Mouse (Mus musculus): ENCODE results near the gene Hoxb13.

Hoxb13 gene

DNA sequence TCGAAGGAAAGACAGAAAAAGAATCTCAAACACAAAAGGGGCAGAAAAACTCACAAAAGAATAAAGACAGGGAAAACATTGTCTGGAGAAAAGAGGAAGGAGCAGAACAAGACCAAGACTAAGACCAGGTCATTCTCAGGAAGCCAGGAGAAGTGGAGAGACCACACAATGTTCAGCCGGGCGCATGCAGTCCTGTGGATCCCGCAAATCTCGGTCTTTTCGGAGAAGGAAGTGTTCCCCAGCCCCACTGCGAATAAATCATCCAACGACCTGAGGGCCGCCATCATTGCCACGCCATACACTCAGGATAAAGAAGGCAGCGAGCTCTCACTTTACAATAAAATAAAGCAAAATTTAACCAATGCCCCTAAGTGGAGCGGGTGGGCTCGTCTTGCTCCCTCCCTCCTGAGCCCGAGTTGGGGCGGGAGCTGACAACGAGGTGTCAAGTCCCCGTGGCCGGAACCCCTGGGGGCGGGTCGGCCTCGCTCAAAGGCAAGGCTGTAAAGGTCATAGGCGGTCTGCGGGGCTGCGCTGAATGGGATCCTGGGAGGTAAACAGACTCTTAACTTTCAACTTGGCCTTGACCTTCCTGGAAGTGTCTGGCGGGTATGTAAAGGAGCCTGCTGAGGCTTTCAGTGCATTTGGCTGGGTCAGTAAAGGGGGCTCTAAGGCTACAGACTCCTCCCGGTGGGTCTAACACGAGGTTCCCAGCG, 4.2 kb upstream of the Hoxb13 start:
- DNase-seq (ENCODE audit: low spot score) = no peak

DNA sequence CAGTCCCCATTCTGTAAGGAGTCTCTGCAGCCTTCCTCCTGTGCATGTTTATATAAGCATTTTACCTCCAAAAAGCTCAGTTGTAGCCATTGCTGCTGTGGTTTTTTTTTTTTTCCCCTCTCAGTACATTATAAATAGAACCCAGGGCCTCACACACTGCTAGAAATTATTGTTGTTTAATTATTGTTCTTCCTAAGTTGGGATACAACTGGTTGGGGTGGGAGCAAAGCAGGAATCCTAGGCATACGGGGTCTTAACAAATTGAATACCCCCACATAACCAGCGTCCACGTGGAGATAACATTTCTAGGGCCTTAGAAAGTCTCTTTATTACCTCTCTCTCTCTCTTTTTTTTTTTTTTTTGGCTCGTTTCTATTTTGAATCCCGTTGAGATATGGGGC, 3.0 kb upstream of the Hoxb13 start:
- no peak for DNase-seq (ENCODE audit: low spot score)

DNA sequence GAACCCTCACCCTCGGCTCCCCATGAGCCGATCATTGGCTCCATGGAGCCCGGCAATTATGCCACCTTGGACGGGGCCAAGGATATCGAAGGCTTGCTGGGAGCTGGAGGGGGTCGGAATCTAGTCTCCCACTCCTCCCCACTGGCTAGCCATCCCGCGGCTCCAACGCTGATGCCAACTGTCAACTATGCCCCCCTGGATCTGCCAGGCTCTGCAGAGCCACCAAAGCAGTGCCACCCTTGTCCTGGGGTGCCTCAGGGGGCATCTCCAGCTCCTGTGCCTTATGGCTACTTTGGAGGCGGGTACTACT, 240 bp downstream of the Hoxb13 start:
- DNase-seq (ENCODE audit: low spot score) = no peak

DNA sequence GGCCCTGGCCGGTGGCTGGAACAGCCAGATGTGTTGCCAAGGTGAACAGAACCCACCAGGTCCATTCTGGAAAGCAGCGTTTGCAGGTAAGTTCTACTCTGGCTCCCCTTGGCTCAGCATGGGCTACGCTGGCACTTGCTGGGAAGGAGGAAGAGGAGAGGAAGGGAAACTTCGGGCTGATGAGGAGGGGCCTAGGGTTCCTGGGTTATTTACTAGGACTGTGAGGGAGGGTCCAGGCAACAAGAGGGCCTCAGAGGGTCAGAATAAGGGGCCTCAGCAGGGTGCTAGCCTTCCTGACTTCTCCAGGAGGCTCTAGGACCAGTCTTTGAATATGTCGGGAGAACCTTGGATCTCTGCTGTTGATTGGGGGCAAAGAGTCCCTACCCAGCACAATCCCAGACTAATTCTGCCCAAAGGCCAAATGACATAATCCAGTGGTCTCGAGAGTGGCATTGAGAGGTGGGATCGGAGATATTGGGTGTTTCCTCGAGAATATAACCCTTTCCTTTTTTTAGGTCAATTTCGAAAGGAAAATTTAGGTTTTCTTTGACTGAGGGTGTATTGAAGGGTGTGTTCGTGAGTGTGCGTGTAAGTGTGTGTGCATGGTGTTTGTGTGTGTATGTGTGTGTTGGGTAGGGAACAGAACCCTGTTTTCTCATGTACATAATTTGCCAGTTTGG, 985 bp downstream of the Hoxb13 start:
- no peak for DNase-seq (ENCODE audit: low spot score)

DNA sequence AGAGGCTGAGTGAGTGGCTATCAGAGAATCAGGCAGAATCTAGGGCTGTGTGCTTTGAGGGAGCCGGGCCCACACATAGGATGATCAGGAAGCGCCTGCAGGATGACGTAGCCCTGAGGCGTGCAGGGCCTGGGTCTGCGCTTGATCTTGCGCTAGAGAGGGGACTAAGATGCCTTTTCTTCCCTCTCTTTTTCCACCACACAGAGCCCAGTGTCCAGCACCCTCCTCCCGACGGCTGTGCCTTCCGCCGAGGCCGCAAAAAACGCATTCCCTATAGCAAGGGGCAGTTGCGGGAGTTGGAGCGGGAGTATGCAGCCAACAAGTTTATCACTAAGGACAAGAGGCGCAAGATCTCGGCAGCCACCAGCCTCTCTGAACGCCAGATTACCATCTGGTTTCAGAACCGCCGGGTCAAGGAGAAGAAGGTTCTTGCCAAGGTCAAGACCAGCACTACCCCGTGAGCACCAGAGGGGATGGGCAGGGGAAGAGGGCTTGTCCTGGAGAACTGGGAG, 1.7 kb downstream of the Hoxb13 start:
- no peak for DNase-seq (ENCODE audit: low spot score)

DNA sequence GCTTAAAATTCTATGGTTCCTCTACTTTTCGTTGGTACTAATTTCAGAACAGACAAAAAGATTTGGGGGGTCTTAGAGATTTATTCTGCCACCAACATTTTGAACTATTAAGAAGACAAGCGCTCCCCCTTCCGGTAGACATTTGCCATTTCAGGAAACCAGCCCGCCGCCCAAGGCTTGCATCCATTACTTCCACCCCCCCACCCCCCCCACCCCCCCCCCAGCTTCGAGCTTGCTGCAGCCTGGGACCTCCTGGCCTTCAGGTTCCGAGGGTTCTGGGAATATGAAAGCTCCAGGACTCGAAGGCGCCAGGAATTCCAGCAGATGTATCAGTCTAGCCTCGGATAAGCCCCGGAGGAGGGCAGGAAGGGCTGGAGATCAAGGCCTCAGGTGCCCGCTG, 4.5 kb downstream of the Hoxb13 start:
- no peak for DNase-seq (ENCODE audit: low spot score)

DNA sequence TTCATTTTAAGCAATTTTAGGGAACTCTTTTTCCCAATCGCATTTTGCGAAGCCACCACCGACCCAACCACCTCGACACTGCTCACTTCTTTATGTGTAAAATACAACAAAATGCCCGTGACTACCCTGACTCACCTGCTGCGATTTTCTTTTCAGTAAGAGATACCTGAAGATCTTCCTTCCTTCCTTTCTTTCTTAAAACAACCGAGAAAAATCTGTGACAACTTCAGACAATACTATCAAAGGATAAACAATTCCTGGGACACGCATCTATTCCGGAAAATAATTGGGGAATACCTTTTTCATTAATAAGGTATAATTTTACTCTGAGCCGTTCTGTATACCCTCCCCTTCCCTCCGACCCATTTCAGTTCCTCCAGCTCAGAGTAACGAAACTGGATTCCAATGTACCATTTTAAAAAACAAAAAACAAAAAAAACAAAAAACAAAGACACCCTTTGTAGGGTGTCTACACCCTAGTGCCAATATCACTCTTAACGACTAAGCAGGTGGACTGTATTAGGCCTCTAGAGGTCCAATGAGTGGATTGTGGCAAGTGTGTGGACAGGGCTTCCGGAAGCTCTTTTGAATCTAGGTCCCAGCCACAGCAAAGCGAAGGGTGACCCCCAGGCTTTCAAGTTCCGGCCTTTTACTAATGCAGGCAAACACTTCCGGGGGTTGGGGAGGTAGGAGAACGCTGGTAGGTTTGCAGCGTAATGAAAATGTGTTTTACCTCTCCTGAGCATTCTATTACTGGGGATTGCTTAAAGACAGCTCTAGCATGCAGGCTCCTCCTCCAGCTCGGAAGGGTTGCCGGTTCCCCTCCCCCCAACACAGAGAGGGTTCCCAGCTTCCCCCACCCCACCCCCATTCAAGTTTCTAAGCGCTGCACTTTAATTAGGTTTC, 5.3 kb downstream of the Hoxb13 start:
- DNase-seq (ENCODE audit: low spot score) = no peak

DNA sequence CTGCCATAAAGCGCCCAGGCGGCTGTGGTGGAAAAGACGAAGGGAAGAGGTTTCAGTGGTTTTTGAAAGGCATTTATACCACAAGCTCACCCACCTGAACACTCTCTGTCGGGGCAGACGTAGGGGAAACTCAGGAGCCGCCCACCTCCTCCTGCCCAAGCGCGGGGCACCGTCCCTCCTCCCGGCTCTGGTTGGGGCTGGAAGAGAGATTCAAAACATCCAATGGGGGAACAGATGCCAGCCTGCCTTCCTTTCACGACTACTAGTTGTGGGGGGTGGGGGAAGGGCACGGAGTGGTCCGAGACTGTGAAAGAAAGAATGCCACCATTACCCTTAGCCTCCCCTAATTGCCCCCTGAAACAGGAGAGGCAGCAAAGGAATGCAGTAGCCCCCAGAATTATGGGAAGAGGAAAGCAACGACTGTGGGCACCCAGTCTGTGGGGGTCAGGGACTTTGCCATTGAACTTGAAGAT, 6.1 kb downstream of the Hoxb13 start:
- no peak for DNase-seq (ENCODE audit: low spot score)

DNA sequence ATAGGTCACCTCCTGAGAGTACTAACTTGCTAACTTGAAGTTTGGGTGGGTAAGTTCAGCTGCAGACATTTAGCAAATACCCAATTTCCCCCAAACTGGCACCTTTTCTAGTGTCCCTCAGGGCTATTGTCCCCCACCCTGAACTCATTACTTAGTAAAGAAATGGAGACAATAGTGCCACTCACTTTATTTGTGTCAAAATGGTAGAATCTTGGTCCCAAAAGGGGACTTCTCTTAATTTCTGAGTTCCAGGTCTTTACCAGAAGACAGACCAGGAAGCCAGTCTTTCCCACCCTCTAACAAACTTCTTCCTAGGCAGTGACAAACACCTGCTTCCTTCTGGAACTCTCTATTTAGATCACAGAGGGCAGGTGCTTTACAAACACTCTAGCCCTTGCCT, 7.6 kb downstream of the Hoxb13 start:
- DNase-seq (ENCODE audit: low spot score) = no peak

DNA sequence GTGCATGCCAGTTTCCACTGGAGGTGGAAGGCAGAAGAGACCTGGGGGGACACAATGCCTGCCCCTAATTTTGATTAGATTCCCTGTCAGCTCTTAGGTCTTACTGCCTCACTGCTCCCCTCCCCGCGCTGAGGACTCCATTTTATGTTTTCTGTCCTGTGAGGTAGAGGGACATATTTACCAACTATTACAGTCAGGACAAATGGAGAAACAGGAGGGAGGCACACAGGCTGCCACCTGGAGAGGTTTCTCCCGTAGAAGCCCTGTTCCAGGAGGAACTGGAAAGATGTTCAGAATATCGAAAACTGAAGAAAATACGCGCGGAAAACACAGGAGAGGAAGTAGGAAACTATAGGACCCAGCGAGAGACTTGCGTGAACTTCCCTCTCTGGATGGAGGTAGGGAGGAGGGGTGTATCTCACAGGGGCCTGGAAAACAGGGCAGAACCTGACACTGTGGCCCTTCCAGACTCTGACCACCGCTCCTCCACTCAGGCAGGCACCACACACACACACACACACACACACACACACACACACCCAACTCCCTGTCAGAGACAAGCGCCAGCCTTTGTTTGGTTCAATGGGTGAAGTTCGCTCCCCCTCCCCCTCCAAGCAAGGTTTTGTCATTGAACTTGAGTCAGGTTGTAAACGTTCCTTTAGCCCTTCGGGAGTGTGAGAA, 8.4 kb downstream of the Hoxb13 start:
- no peak for DNase-seq (ENCODE audit: low spot score)

DNA sequence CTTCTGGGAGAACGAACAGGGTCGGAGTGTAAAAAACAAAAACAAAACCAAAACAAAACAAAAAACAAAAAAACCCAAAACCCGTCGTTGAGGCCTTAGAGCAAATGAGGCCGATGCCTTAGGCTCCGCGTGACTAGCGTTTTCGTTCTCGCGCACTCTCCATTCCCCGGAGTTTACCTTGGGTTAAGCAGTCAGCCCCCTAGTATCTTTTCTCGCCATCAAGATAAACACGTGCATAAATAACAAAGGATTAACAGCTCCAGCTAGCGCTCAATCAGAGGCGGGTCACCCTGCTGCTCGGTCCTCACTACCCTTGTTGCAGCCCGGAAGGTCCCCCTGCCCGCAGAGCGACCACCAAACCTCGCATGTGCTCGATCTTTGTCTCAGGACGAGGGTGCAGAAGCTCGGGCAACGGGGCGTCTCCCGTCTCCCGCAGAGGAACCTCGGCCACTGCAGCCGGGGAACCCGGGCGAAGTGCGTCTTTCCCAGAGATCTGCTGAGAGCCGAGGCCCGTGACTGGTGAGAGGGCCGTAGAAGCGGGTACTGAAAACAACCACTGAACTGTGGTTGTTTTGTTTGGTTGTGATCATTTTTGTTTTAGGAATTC, 9.2 kb downstream of the Hoxb13 start:
- no peak for DNase-seq (ENCODE audit: low spot score)

DNA sequence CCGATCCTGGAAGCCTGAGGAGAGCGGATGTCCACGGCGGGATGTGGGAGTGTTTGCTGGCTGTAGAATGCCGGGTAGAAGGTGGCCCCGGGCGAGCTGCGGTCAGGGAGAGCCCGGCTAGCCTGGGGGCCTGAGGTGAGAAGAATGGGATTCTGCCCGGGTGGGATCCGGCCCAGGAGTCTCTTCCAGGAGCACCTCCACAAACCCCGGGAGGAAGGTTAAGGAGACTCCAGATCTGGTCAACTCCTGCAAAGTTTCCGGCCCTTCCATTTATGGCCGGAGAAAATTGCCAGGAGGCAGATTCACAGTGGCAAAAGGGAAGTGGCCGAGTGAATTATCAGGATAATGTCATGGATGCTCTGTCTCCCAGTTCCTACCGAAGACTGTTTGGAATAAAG, 9.7 kb downstream of the Hoxb13 start:
- DNase-seq (ENCODE audit: low spot score) = no peak

DNA sequence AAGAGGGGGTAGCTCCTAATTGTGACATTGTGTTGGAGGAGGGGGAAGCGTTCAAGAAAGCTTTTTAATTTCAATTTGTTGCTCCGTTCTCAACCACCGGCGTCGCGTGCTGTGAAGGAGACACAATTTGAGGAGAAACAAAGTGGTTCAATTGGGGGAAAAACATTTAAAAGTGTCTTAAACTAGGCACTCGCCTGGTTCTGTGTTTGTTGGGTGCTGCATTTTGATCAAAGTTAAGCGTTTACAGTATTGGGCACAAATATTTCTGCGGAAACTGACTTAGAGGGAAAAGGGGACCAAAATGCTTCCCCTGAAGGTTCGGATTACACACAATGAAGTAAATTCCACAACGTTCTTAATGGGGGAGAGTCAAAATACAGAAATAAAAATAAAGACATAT, 10.2 kb downstream of the Hoxb13 start:
- no peak for DNase-seq (ENCODE audit: low spot score)

DNA sequence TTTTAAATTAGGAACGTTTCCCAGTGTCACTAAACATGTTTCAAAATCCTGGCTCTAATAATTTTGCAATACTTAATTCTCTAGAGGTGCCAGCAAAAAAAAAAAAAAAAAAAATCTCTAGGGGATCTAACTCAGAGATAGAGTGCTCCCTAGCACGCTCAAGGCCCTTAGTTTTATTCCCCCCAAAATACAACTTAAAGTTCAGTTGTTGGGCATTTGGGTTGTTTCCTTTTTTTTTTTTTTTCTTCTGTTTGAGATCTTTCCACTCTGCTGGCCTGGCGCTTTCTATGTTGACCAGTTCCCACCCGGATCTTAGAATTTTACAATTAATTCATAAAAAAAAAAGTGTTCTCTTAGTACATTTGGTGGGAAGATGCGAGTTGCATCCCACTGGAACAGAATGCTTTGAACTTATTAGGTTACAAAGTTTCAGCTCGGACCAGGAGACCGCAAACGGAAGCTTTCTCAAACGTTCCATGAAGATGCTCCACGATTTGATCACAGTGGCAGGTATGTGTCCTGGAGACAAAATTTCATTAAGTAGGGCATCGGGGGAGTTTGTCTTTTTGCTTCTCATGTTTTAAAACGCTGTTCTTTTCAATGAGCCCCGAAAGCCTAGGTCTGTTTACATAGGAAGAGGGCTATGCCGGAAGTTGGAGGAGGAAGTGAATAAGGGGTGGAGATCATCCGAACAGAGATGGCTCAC, 11.5 kb downstream of the Hoxb13 start:
- DNase-seq (ENCODE audit: low spot score) = no peak

DNA sequence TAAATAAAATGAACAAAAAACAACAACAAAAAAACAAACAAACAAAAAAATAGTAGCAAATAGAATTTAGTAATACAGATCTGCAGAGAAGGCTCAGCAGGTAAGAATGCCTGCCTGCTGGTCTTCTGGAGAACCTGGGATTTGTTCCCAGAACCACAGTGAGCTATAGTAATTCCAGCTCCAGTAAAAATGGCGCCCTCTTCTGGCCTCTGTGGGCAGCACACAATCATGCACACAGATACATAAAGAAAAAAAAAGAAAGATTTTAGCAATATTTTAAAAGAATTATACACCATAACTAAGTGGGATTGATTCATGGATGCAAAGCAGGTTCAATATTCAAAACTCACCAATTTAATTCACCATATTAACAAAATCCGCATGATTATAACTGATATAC, 29.7 kb downstream of the Hoxb13 start:
- DNase-seq (ENCODE audit: low spot score) = no peak

DNA sequence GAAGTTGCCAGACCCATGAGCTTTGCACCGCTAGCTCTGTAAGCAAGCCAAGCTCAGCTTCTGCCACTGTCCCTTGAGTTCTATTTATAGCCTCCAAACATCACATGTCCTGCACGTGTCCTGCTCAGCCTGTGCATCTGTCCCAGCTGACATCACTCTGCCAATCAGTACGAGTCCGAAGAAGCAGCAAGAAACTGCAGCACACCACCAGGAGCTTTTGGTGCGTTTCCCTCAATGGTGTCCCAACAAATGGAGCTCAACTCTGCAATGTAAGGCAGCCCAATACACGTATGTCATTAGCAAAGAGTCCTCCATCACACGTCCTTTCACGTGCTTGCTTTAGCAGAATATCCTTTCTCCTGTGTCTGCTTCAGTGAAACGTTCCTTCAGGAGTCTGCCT, 33.6 kb downstream of the Hoxb13 start:
- no peak for DNase-seq (ENCODE audit: low spot score)

DNA sequence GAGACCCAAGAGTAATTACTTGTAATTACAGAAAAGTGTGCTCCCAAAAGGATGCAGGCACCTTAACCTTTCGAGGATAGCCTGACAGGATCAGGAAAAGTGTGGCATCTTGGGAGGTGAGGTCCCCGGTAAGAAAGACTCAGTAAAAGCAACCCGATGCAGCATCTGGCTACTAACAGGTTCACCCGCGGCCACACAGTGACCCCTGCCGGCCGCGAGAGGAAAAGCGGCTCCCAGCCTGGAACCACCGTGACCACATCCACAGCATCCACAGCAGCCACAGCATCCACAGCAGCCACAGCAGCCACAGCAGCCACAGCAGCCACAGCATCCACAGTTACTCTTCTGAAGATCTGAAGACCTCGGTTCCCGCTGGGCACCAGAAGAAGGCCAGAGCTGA, 40.8 kb downstream of the Hoxb13 start:
- no peak for DNase-seq (ENCODE audit: low spot score)

DNA sequence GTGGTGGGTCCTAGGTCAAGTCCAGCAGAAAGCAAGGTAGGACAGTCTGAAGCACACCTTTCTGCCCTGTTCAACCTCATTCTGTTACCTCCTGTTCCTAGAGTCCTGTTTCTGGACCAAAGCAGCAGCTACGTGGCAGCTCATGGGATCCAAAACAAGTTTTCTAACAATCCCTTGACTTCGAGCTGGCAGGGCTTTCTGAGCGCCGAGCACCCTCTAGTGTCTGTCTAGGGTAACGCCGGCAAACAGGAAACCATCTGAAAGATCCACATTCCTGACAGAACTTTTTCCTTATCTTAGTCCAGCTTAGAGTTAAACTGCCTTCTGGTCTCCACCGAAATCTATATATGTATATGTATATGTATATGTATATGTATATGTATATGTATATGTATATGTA, 46.1 kb downstream of the Hoxb13 start:
- DNase-seq (ENCODE audit: low spot score) = no peak
